Mouse (Mus musculus) testis, adult 2 months (tissue): ENCODE measurements around the gene Enox1.

Experiments
- CTCF ChIP-seq: fragments of 200-500 bp; IDR thresholded peaks from 2 replicates; pipeline ENCODE4 v1.5.1; 2012; ENCODE audit warnings: low read depth, mild to moderate bottlenecking, inconsistent platforms, low read length, moderate library complexity; ENCODE audit not compliant: control insufficient read depth, insufficient read depth, insufficient replicate concordance
- POLR2A ChIP-seq: fragments of 200-500 bp; IDR thresholded peaks from 2 replicates; pipeline ENCODE4 v1.6.1; 2012; ENCODE audit warnings: low read depth, mild to moderate bottlenecking, inconsistent platforms, low read length, moderate library complexity; ENCODE audit not compliant: control insufficient read depth

DNA sequence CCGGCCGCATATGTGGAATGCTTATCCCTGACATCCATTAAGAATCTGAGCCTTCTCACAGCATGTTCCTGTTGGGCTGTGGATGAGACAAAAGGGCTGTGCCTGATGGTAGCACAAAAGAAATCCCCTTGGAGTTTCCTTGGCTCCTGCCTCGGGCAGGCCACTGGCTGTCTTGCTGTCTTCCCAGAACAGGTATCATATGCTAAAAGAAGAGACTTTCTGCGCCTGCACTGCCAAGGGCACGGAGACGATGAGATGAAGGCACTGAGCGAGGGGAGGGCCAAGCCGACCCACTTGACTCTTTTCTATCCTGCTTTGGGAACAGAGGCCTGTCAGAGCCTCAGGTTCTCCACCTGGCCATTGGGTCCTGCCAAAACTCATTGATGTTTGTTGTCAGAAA, 491.7 kb downstream of the Enox1 start:
- TF ChIP-seq POLR2A (no peak), CTCF (no peak)
